Comparison of ENCODE assay signal across 14 mouse cellular contexts in genomic region chr12:113484971-113485485, GRCm38 (mm10). TPM values are rescaled to one million over a fixed set of nuclear protein-coding genes. Genes with fewer than 3 reads are reported as not detected.
DNase-seq lines count a peak whose midpoint lies in the region; ATAC-seq and TF ChIP-seq lines count a peak whose summit lies in the region.
"Had no signal": no experiment of that assay in that cellular context is flagged by ENCODE, and none has a peak within 500 bp of the region (broad histone marks: within the 10 kb centered on the region; RNA-seq: fewer than 3 reads in every experiment).

No protein-coding gene starts in this region.

- no peak for ATAC-seq in kidney, postnatal 0 days (replicated peaks; ENCODE audit: low FRiP score, low read depth)
- no peak for ATAC-seq in kidney, embryonic 15.5 days (replicated peaks; ENCODE audit: low FRiP score)
- peak; percentile 56 for ATAC-seq in megakaryocyte, adult 5-6 weeks (ENCODE audit: poor library complexity, severe bottlenecking)

- no peaks in the 10 kb centered on the region for H3K27me3 ChIP-seq in kidney, postnatal 0 days (ENCODE audit: insufficient read depth, low read length)
- no peaks in the 10 kb centered on the region for H3K27me3 ChIP-seq in kidney, embryonic 15.5 days
- no peaks in the 10 kb centered on the region for H3K27me3 ChIP-seq in ES-Bruce4 (ENCODE audit: control insufficient read depth, insufficient read depth, low read length, poor library complexity, severe bottlenecking)

- H3K27ac ChIP-seq in kidney, postnatal 0 days: no peak overlapping the region
- no peak overlapping the region for H3K27ac ChIP-seq in kidney, embryonic 15.5 days
- no peak overlapping the region for H3K27ac ChIP-seq in ES-Bruce4 (ENCODE audit: insufficient read depth, low read length)

- TF ChIP-seq POLR2A in ES-Bruce4 (IDR thresholded peaks at IDR 0.05; ENCODE audit: insufficient read depth, low read length): no peak

- no peaks in the 10 kb centered on the region for H3K4me1 ChIP-seq in kidney, postnatal 0 days (replicated peaks; ENCODE audit: insufficient read depth, low read length)
- H3K4me1 ChIP-seq in kidney, embryonic 15.5 days: no peaks in the 10 kb centered on the region
- no peaks in the 10 kb centered on the region for H3K4me1 ChIP-seq in ES-Bruce4 (ENCODE audit: control insufficient read depth, insufficient read depth, low read length)

- no peak for TF ChIP-seq EP300 in ES-Bruce4 (IDR thresholded peaks at IDR 0.05; ENCODE audit: insufficient read depth, low read depth, low read length)

- H3K9ac ChIP-seq in kidney, postnatal 0 days (ENCODE audit: low read depth, low read length): no peak overlapping the region
- no peak overlapping the region for H3K9ac ChIP-seq in kidney, embryonic 15.5 days
- H3K9ac ChIP-seq in ES-Bruce4 (ENCODE audit: low read depth, poor library complexity, severe bottlenecking): no peak overlapping the region

- no peak overlapping the region for H3K4me3 ChIP-seq in kidney, postnatal 0 days (replicated peaks; ENCODE audit: low read depth, low read length)
- no peak overlapping the region for H3K4me3 ChIP-seq in kidney, embryonic 15.5 days (replicated peaks)
- H3K4me3 ChIP-seq in ES-Bruce4 (ENCODE audit: low read depth, low read length): no peak overlapping the region

- WGBS in kidney, postnatal 0 days: 35% methylated on average over 2 of the region's 2 CpGs
- WGBS in kidney, embryonic 15.5 days: 34% methylated on average over 2 of the region's 2 CpGs

- H3K36me3 ChIP-seq in kidney, postnatal 0 days (ENCODE audit: insufficient read depth, low read length): no peaks in the 10 kb centered on the region
- no peaks in the 10 kb centered on the region for H3K36me3 ChIP-seq in kidney, embryonic 15.5 days
- no peaks in the 10 kb centered on the region for H3K36me3 ChIP-seq in ES-Bruce4 (ENCODE audit: control insufficient read depth, insufficient read depth, low read length, poor library complexity, severe bottlenecking)

- no peak overlapping the region for H3K4me2 ChIP-seq in kidney, postnatal 0 days (ENCODE audit: low read length)
- H3K4me2 ChIP-seq in kidney, embryonic 15.5 days: no peak overlapping the region

- peak; percentile 2 for DNase-seq in kidney, postnatal 0 days (ENCODE audit: low spot score)
- DNase-seq in A20 (ENCODE audit: low read depth, low spot score): peak; percentile 73
- DNase-seq in right cerebral cortex, postnatal 4 days: no peak
- no peak for DNase-seq in right cerebral cortex, adult 2 months (ENCODE audit: low spot score in 2 of 2)
- no peak for DNase-seq in layer of hippocampus, postnatal 36 days
- DNase-seq: cerebellum, adult 18-20 months had no signal

- H3K9me3 ChIP-seq in kidney, postnatal 0 days (replicated peaks; ENCODE audit: low read length): no peaks in the 10 kb centered on the region
- no peaks in the 10 kb centered on the region for H3K9me3 ChIP-seq in kidney, embryonic 15.5 days (replicated peaks)
- no peaks in the 10 kb centered on the region; the same call in 1 of the 2 replicates for H3K9me3 ChIP-seq in ES-Bruce4 (replicated peaks; ENCODE audit: control insufficient read depth, insufficient read depth, low read length, poor library complexity, severe bottlenecking)

- peak; percentile 51; the same call in 1 of the 2 replicates for TF ChIP-seq CTCF in kidney, postnatal 0 days (IDR thresholded peaks at IDR 0.05; ENCODE audit: low read depth)
- TF ChIP-seq CTCF in ES-Bruce4 (IDR thresholded peaks at IDR 0.05; ENCODE audit: low read depth, low read length): peak; percentile 17

RNA-seq across cellular contexts. Expression of gene Adam6b, which starts 4.3 kb away (rescaled TPM):
- polyA plus RNA-seq in kidney, postnatal 0 days (2015; fragmentation: Nextera tagmentation; extraction: Ambion mirVana): not detected in 2 replicates
- not detected in 2 replicates for polyA plus RNA-seq in kidney, embryonic 15.5 days (2015; fragmentation: Nextera tagmentation; extraction: Ambion mirVana)
- not detected in 2 replicates for polyA plus RNA-seq in ES-Bruce4 (2011; ENCODE audit: insufficient read depth, insufficient read length, low read depth, missing spikeins)
- total RNA-seq in megakaryocyte, adult 5-6 weeks (2015): not detected in 2 replicates
- not detected in 2 replicates for total RNA-seq in megakaryocyte, adult 5-6 weeks (2017)
- total RNA-seq in layer of hippocampus, postnatal 36 days (2021): not detected
- total RNA-seq: heart, postnatal 10 days; left cerebral cortex, postnatal 10 days had no signal
- polyA plus RNA-seq: frontal cortex, adult 2 months; kidney, embryonic 16.5 days; lung, embryonic 16.5 days had no signal

RNA-seq across cellular contexts. Expression of gene Adam6a, which starts 58.7 kb away (rescaled TPM):
- not detected in 2 replicates for polyA plus RNA-seq in kidney, postnatal 0 days (2015; fragmentation: Nextera tagmentation; extraction: Ambion mirVana)
- polyA plus RNA-seq in kidney, embryonic 15.5 days (2015; fragmentation: Nextera tagmentation; extraction: Ambion mirVana): not detected in 2 replicates
- not detected in 2 replicates for polyA plus RNA-seq in ES-Bruce4 (2011; ENCODE audit: insufficient read depth, insufficient read length, low read depth, missing spikeins)
- not detected in 2 replicates for total RNA-seq in megakaryocyte, adult 5-6 weeks (2015)
- total RNA-seq in megakaryocyte, adult 5-6 weeks (2017): not detected in 2 replicates
- total RNA-seq in layer of hippocampus, postnatal 36 days (2021): not detected
- total RNA-seq: heart, postnatal 10 days; left cerebral cortex, postnatal 10 days had no signal
- polyA plus RNA-seq: frontal cortex, adult 2 months; kidney, embryonic 16.5 days; lung, embryonic 16.5 days had no signal

Comparison
In these comparisons a context has a peak if more than half of its experiments do, and no peak if none do; other contexts are left out.
1. DNase-seq: peak in kidney, postnatal 0 days (single experiment) and A20 (single experiment); none in right cerebral cortex, postnatal 4 days (single experiment), right cerebral cortex, adult 2 months (0 of 2) and layer of hippocampus, postnatal 36 days (0 of 2).